Mouse (Mus musculus) intestine, embryonic 15.5 days (tissue): ENCODE data around the gene Tatdn3. TPM values are rescaled to one million over a fixed set of nuclear protein-coding genes. Genes with fewer than 3 reads are reported as not detected.
A peak's percentile ranks its signal among the peaks of the same experiment; 100 is the strongest.

Experiments used
- ATAC-seq: fragments of 200-750 bp; cut with Nextera tagmentation; 2 replicates; pipeline ENCODE4 v1.8.0; 2017; ENCODE audit warnings: moderate TSS enrichment, moderate library complexity
- H3K27ac ChIP-seq: fragments of 300-500 bp; sonication (generic); 2 replicates; pipeline ENCODE4 v1.5.1; 2015; ENCODE audit warnings: mild to moderate bottlenecking, inconsistent platforms
- H3K27me3 ChIP-seq: fragments of 300-500 bp; sonication (generic); replicated peaks from 2 replicates; pipeline ENCODE4 v1.6.1; 2015; ENCODE audit warnings: inconsistent platforms
- H3K36me3 ChIP-seq: fragments of 300-500 bp; sonication (generic); 2 replicates; pipeline ENCODE4 v1.6.1; 2015; ENCODE audit warnings: inconsistent platforms
- H3K4me1 ChIP-seq: fragments of 300-500 bp; sonication (generic); replicated peaks from 2 replicates; pipeline ENCODE4 v1.6.1; 2015; ENCODE audit warnings: inconsistent platforms
- H3K4me2 ChIP-seq: fragments of 300-500 bp; sonication (generic); replicated peaks from 2 replicates; pipeline ENCODE4 v1.6.1; 2015; ENCODE audit warnings: mild to moderate bottlenecking, inconsistent platforms
- H3K4me3 ChIP-seq: fragments of 300-500 bp; sonication (generic); replicated peaks from 2 replicates; pipeline ENCODE4 v1.5.1; 2015; ENCODE audit warnings: inconsistent platforms
- H3K9ac ChIP-seq: fragments of 300-500 bp; sonication (generic); 2 replicates; pipeline ENCODE4 v1.6.1; 2015; ENCODE audit warnings: inconsistent platforms
- H3K9me3 ChIP-seq: fragments of 300-500 bp; sonication (generic); 2 replicates; pipeline ENCODE4 v1.6.1; 2016; ENCODE audit warnings: inconsistent platforms
- WGBS: fragments of 180-500 bp; shearing (Covaris S2); methylation state at CpG from one replicate; pipeline ENCODE4 v1.1.7; 2015; 5-methylcytosine and 5-hydroxymethylcytosine counted together
- polyA plus RNA-seq: library from polyadenylated mRNA; unstranded; fragments of >200 nt; fragmentation: Nextera tagmentation; extraction: Ambion mirVana; gene quantifications from 2 replicates; pipeline ENCODE4 v1.2.1, GENCODE M21; 2015

Tatdn3 gene
- 11.9 and 12.6 TPM in 2 replicates for polyA plus RNA-seq

GRCm38 (mm10) chr1:191062781-191063485, at the start of gene Tatdn3, which contains the start of gene Nsl1:
Gene Tatdn3 (minus strand): TSS chr1:191062932.
Gene Nsl1 (plus strand): TSS chr1:191063012.
- Histone ChIP-seq H3K9me3 (no peaks in the 10 kb centered on the region), H3K4me1 (peaks cover 11% of the 10 kb centered on the region; the same call in 1 of the 2 replicates), H3K27me3 (no peaks in the 10 kb centered on the region), H3K4me3 (peak within 1 kb of the TSS; percentile 89), H3K36me3 (peaks cover 11% of the 10 kb centered on the region; the same call in 1 of the 2 replicates), H3K4me2 (peak within 1 kb of the TSS; percentile 74), H3K9ac (peak within 1 kb of the TSS; percentile 77), H3K27ac (peak within 1 kb of the TSS; percentile 59; the same call in 1 of the 2 replicates)
- under 1% methylated on average over 56 of the region's 56 CpGs for WGBS
- ATAC-seq, result peak; percentile 92

DNA sequence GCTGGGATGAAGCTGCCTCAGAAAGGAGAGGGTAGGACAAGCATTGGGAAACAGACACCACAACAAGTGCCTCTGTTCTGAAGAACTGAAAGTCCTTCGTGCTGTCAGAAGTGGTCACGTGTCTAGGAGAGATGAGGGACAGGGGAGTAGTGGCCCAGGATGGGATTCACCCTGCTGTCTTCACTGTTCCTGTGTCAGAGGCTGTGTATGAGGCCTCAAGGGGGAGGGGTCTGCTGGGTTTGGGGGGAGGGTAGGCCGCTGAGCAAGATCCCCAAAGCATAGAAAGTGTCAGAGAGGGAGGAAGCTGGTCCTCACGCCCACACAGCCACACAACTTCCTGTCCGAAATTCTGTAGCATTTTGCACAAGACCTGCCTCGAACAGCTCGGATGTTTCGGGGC, 48.4 kb upstream of the Tatdn3 start:
- no peak overlapping the region for H3K4me2 ChIP-seq
- no peaks in the 10 kb centered on the region for H3K36me3 ChIP-seq
- peak overlapping the region; percentile 4; the same call in 1 of the 2 replicates for H3K27ac ChIP-seq
- H3K4me1 ChIP-seq, result peaks cover 6% of the 10 kb centered on the region; the same call in 1 of the 2 replicates
- no peak overlapping the region for H3K4me3 ChIP-seq
- no peaks in the 10 kb centered on the region for H3K9me3 ChIP-seq
- peak; percentile 43 for ATAC-seq
- no peaks in the 10 kb centered on the region for H3K27me3 ChIP-seq
- WGBS, result 40% methylated on average over 8 of the region's 8 CpGs
- no peak overlapping the region for H3K9ac ChIP-seq

- Histone ChIP-seq H3K27ac (no peak overlapping the region), H3K27me3 (no peaks in the 10 kb centered on the region), H3K9ac (no peak overlapping the region), H3K4me2 (no peak overlapping the region), H3K4me3 (no peak overlapping the region), H3K4me1 (peaks cover 6% of the 10 kb centered on the region; the same call in 1 of the 2 replicates), H3K9me3 (no peaks in the 10 kb centered on the region), H3K36me3 (no peaks in the 10 kb centered on the region)
- ATAC-seq, result no peak
- WGBS, result 90% methylated on average over 9 of the region's 9 CpGs
These were observed 47.2 kb upstream of the Tatdn3 start for GRCm38 (mm10) chr1:191109907-191110306.

GRCm38 (mm10) chr1:191107306-191107705, 44.6 kb upstream of the Tatdn3 start:
- Histone ChIP-seq H3K27me3 (no peaks in the 10 kb centered on the region), H3K4me3 (no peak overlapping the region), H3K9me3 (no peaks in the 10 kb centered on the region), H3K36me3 (no peaks in the 10 kb centered on the region), H3K4me1 (peaks cover 6% of the 10 kb centered on the region; the same call in 1 of the 2 replicates), H3K4me2 (no peak overlapping the region), H3K9ac (no peak overlapping the region), H3K27ac (no peak overlapping the region)
- ATAC-seq, result no peak
- 65% methylated on average over 10 of the region's 10 CpGs for WGBS

GRCm38 (mm10) chr1:191105246-191105645, 42.5 kb upstream of the Tatdn3 start:
- Histone ChIP-seq H3K36me3 (no peaks in the 10 kb centered on the region), H3K27ac (no peak overlapping the region), H3K9me3 (no peaks in the 10 kb centered on the region), H3K4me1 (no peaks in the 10 kb centered on the region), H3K4me3 (no peak overlapping the region), H3K4me2 (no peak overlapping the region), H3K27me3 (no peaks in the 10 kb centered on the region), H3K9ac (no peak overlapping the region)
- no peak for ATAC-seq
- WGBS, result 84% methylated on average over 9 of the region's 9 CpGs

DNA sequence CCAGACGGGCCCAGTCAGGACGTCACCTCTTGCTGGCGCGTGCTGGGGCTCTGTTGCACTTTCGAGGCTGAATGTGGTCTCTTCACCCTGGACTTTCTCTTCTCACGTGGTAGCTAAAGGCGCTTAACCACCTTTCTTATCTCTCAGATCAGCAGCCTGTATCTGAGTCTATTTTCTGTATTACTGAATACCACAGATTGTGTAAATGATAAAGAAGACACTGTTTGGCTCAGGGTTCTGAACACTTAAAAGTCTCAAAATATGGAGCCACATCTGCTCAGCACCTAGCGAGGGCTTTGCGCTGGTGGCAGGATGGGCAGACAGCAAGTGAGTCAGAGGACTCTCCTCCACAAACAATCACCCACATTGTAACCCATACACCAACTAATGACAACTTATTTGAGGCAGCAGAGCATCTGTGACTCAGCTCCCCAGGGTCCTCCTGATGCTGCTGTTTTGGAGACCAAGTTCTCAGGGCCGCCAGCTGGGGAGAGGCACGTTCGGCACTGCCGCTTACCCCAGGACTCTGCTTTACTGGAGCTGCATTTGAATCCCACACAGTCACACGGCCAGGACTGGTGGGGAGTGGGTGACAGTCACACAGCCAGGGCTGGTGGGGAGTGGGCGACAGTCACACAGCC, 40.1 kb upstream of the Tatdn3 start:
- peaks cover 9% of the 10 kb centered on the region; the same call in 1 of the 2 replicates for H3K4me1 ChIP-seq
- H3K9ac ChIP-seq, result no peak overlapping the region
- no peak overlapping the region for H3K27ac ChIP-seq
- H3K9me3 ChIP-seq, result no peaks in the 10 kb centered on the region
- ATAC-seq, result no peak
- no peaks in the 10 kb centered on the region for H3K36me3 ChIP-seq
- H3K4me2 ChIP-seq, result no peak overlapping the region
- H3K27me3 ChIP-seq, result peaks cover 10% of the 10 kb centered on the region
- no peak overlapping the region for H3K4me3 ChIP-seq
- 83% methylated on average over 15 of the region's 15 CpGs for WGBS

- Histone ChIP-seq H3K9me3 (no peaks in the 10 kb centered on the region), H3K36me3 (no peaks in the 10 kb centered on the region), H3K27me3 (peaks cover 10% of the 10 kb centered on the region), H3K4me1 (peaks cover 17% of the 10 kb centered on the region; the same call in 1 of the 2 replicates), H3K4me2 (0 out of 2 replicates have a peak overlapping the region, but pooled peaks have one; percentile 97), H3K27ac (no peak overlapping the region), H3K4me3 (no peak overlapping the region), H3K9ac (no peak overlapping the region)
- 72% methylated on average over 5 of the region's 5 CpGs for WGBS
- ATAC-seq, result no peak
These were observed 37.1 kb upstream of the Tatdn3 start for GRCm38 (mm10) chr1:191099772-191100291.

DNA sequence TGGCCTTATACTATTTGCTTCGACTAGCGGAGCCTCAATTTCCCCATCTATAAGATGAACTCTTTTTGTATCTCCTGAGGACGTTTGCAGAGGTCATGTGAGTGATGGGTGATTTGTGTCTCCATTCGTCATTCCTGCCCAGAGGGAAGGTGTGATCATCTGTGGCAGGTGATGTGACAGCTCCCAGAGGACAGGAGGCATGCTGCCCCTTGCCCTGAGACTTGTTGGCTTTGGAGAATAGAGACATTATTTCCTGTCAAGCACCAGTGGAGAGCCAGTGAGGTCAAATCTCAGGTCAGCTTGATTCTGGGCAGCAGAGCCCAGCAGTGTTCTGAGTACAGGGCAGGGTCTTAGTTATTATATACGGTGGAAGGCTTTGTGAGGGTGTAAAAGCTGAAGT, 36.4 kb upstream of the Tatdn3 start:
- H3K36me3 ChIP-seq, result no peaks in the 10 kb centered on the region
- no peak overlapping the region for H3K27ac ChIP-seq
- H3K4me1 ChIP-seq, result peaks cover 17% of the 10 kb centered on the region; the same call in 1 of the 2 replicates
- 46% methylated on average over 5 of the region's 5 CpGs for WGBS
- peaks cover 10% of the 10 kb centered on the region for H3K27me3 ChIP-seq
- no peaks in the 10 kb centered on the region for H3K9me3 ChIP-seq
- peak overlapping the region; percentile 64 for H3K4me3 ChIP-seq
- H3K9ac ChIP-seq, result no peak overlapping the region
- ATAC-seq, result no peak
- peak overlapping the region; percentile 97 for H3K4me2 ChIP-seq

DNA sequence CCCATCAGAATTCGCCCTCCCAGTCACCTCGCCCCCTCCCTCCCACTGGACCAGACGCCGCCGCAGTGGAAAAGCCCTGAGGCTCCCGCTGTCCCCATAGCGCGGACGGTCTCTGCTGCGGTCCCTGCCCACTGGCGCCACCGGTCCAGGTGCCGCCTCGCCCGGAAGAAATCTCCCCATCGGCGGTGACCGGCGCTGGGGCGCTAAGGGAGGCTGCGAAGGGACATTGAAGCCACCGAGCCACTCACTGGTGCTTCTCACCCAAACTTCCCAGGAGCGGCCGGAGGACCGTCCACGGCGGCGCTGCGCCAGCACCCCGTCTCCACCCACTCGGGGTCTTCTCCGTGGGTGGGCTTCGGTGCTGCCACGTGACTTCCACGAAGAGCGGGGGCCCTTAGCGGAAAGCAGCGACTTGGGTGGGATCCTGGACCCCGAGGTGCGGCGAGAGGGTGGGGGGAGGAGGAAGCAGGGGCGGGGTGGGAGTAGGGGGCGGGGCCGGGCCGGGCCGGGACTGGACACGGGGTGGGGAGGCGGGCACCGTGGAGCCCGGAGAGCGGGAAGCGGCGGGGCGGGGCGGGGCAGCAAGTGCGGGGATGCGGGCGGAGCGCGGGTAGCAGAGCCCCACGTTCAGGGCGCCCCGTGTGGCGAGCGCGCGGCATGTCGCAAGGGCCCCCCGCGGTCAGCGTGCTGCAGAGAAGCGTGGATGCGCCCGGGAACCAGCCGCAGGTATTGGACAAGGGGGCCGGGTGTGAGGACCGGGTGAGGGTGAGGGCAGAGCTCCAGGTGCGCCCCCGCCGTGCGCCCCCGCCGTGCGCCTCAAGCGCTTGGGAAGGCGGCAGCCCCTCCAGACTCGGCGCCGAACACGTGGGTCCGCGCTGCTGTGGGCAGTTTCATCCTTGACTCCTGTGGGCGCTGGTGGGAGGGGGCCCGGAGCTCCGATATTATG, 35.3 kb upstream of the Tatdn3 start, which contains the start of gene Batf3:
Batf3 (plus strand) TSS at position 46 of the 946 bp plus-strand sequence.
- WGBS, result under 1% methylated on average over 86 of the region's 95 CpGs
- Histone ChIP-seq H3K4me3 (peak within 1 kb of the TSS; percentile 64), H3K4me2 (peak within 1 kb of the TSS; percentile 97), H3K9ac (peak within 1 kb of the TSS; percentile 49), H3K36me3 (no peaks in the 10 kb centered on the region), H3K4me1 (peaks cover 17% of the 10 kb centered on the region; the same call in 1 of the 2 replicates), H3K27me3 (peaks cover 10% of the 10 kb centered on the region), H3K9me3 (no peaks in the 10 kb centered on the region), H3K27ac (no peak within 1 kb of the TSS)
- peak; percentile 69 for ATAC-seq

DNA sequence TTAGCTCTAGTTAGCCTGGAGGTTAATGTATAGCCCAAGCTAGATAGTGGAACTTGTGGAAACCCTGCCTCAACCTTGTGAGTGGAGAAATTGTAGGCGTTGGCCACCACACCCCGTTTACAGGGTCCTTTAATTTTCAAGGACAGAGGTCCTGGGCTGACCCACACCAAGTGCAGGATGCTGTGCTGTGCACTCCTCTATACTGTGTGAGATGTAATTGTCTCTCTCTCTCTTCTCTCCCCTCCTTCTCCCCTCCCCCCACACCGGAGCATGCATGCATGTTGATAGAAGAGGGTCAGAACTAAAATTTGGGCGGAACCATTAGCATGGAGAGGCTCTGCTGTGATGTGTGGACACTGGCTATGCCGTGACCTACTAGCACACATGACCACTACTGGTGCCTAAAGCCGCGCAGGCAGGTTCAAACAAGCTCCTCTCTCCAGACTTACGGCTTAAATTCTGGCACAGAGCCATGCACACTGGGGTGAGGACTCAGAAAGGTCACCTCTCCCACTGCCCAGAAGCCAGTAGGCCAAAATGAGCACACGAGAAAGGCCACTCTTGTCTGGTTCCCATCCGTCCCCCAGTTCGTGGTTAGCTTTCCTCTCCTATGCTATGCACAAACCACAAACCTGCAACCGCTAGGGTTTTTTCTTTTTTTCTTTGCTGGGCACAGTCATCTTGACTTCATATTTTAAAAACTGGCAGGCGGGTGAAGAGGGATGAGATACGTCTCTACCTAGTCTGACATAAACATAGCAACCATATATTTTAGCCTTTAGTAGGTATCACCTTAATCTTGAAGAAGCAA, 34.3 kb upstream of the Tatdn3 start:
- ATAC-seq, result peak; percentile 54
- Histone ChIP-seq H3K27ac (no peak overlapping the region), H3K9me3 (no peaks in the 10 kb centered on the region), H3K4me3 (peak overlapping the region; percentile 64), H3K36me3 (no peaks in the 10 kb centered on the region), H3K27me3 (peaks cover 10% of the 10 kb centered on the region), H3K4me2 (peak overlapping the region; percentile 97), H3K9ac (peak overlapping the region; percentile 49; the same call in 1 of the 2 replicates), H3K4me1 (peaks cover 17% of the 10 kb centered on the region; the same call in 1 of the 2 replicates)
- 45% methylated on average over 14 of the region's 14 CpGs for WGBS

DNA sequence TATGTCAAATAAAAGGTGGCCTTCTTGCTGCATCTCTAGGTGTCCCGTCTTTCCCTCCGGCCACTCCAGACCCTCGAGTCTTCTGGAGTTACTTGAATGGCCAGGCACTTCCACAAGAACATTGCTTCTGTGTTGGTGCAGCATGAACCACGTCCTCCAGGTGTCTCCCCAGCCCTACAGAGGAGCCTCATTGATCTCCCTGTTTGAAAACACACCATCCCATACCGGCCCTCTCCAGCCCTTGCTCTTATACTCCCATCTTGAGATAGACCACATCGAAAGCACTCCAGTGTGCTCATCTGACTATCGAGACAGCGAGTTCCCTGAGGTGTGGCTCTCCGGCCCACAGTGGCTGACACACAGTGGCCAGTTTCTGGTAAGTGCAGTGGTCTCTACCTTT, 32.3 kb upstream of the Tatdn3 start:
- 73% methylated on average over 9 of the region's 9 CpGs for WGBS
- ATAC-seq, result no peak
- no peak overlapping the region for H3K4me3 ChIP-seq
- no peaks in the 10 kb centered on the region for H3K36me3 ChIP-seq
- H3K4me1 ChIP-seq, result peaks cover 17% of the 10 kb centered on the region; the same call in 1 of the 2 replicates
- peaks cover 10% of the 10 kb centered on the region for H3K27me3 ChIP-seq
- no peak overlapping the region for H3K4me2 ChIP-seq
- H3K27ac ChIP-seq, result no peak overlapping the region
- no peaks in the 10 kb centered on the region for H3K9me3 ChIP-seq
- H3K9ac ChIP-seq, result no peak overlapping the region
